Mouse (Mus musculus): ENCODE results near the gene Pin1rt1. TPM values are rescaled to one million over a fixed set of nuclear protein-coding genes. Genes with fewer than 3 reads are reported as not detected.

Pin1rt1 gene
- polyA plus RNA-seq, 1 experiment from 2014 or later, result not detected

GRCm38 (mm10) chr2:104687261-104687660 lies 28.9 kb downstream of the Pin1rt1 start:
- H3K4me1 ChIP-seq (replicated peaks), result peaks cover 7% of the 10 kb centered on the region; the same call in 1 of the 2 replicates
- H3K27me3 ChIP-seq, result no peaks in the 10 kb centered on the region
- H3K4me3 ChIP-seq, result no peak overlapping the region
- H3K9ac ChIP-seq, result no peak overlapping the region
- 64% methylated on average over 3 of the region's 3 CpGs for WGBS
- no peak for ATAC-seq (replicated peaks; ENCODE audit: insufficient number of reproducible peaks, insufficient read depth, low FRiP score, low read depth)
- no peaks in the 10 kb centered on the region for H3K9me3 ChIP-seq (replicated peaks)
- H3K27ac ChIP-seq, result no peak overlapping the region
- no peaks in the 10 kb centered on the region for H3K36me3 ChIP-seq
- no peak overlapping the region for H3K4me2 ChIP-seq

DNA sequence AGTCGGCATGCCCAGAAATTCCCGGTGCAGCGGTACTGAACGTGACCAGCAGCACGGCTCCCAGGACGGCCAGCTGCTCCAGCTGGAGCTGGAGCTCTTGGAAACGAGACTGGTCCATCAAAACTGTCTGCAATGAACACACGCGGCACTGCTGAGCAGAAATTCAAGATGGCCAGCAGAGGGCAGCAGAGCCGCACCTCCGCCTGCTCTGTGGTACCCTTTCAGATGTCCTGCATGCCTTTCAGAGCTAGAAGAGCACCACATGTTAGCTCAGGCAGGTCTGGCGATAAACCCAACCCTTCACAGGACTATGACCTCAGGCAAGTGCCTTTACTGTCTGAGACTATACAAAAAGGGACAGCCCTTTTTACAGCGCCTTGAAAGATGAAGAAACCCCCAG lies 30.8 kb downstream of the Pin1rt1 start:
- Histone ChIP-seq H3K4me1 (replicated peaks) (peaks cover 3% of the 10 kb centered on the region; the same call in 1 of the 2 replicates), H3K4me2 (peak overlapping the region; percentile 23; the same call in 1 of the 2 replicates), H3K9me3 (replicated peaks) (no peaks in the 10 kb centered on the region), H3K4me3 (no peak overlapping the region), H3K36me3 (no peaks in the 10 kb centered on the region), H3K9ac (no peak overlapping the region), H3K27me3 (no peaks in the 10 kb centered on the region), H3K27ac (no peak overlapping the region)
- 7% methylated on average over 13 of the region's 13 CpGs for WGBS
- ATAC-seq (replicated peaks; ENCODE audit: insufficient number of reproducible peaks, insufficient read depth, low FRiP score, low read depth), result peak; percentile 78

- no peak overlapping the region for H3K4me2 ChIP-seq
- peaks cover 3% of the 10 kb centered on the region; the same call in 1 of the 2 replicates for H3K4me1 ChIP-seq (replicated peaks)
- WGBS, result 85% methylated on average over 4 of the region's 4 CpGs
These were observed 31.4 kb downstream of the Pin1rt1 start for GRCm38 (mm10) chr2:104684771-104685170.

GRCm38 (mm10) chr2:104677326-104677725 lies 38.9 kb downstream of the Pin1rt1 start:
- Histone ChIP-seq H3K27me3 (no peaks in the 10 kb centered on the region), H3K4me1 (replicated peaks) (no peaks in the 10 kb centered on the region), H3K27ac (no peak overlapping the region), H3K4me3 (no peak overlapping the region), H3K4me2 (no peak overlapping the region), H3K9me3 (replicated peaks) (no peaks in the 10 kb centered on the region), H3K36me3 (no peaks in the 10 kb centered on the region), H3K9ac (no peak overlapping the region)
- WGBS, result 82% methylated on average over 3 of the region's 3 CpGs
- no peak for ATAC-seq (replicated peaks; ENCODE audit: insufficient number of reproducible peaks, insufficient read depth, low FRiP score, low read depth)

More at GRCm38 (mm10) chr2:104684771-104685170, 31.4 kb downstream of the Pin1rt1 start:
- ATAC-seq (replicated peaks; ENCODE audit: insufficient number of reproducible peaks, insufficient read depth, low FRiP score, low read depth), result no peak
- H3K27me3 ChIP-seq, result no peaks in the 10 kb centered on the region
- no peak overlapping the region for H3K4me3 ChIP-seq
- H3K9ac ChIP-seq, result no peak overlapping the region
- H3K27ac ChIP-seq, result no peak overlapping the region
- no peaks in the 10 kb centered on the region for H3K36me3 ChIP-seq
- no peaks in the 10 kb centered on the region for H3K9me3 ChIP-seq (replicated peaks)

- H3K9me3 ChIP-seq (replicated peaks), result no peaks in the 10 kb centered on the region
- no peak overlapping the region for H3K4me2 ChIP-seq
- no peak overlapping the region for H3K4me3 ChIP-seq
- ATAC-seq (replicated peaks; ENCODE audit: insufficient number of reproducible peaks, insufficient read depth, low FRiP score, low read depth), result no peak
- H3K9ac ChIP-seq, result no peak overlapping the region
- no peak overlapping the region for H3K27ac ChIP-seq
- no peaks in the 10 kb centered on the region for H3K27me3 ChIP-seq
- H3K4me1 ChIP-seq (replicated peaks), result no peaks in the 10 kb centered on the region
- H3K36me3 ChIP-seq, result 0 out of 2 replicates have a peak, but pooled peaks cover 4% of the 10 kb centered on the region
These were observed 44.5 kb downstream of the Pin1rt1 start for GRCm38 (mm10) chr2:104671724-104672123.

DNA sequence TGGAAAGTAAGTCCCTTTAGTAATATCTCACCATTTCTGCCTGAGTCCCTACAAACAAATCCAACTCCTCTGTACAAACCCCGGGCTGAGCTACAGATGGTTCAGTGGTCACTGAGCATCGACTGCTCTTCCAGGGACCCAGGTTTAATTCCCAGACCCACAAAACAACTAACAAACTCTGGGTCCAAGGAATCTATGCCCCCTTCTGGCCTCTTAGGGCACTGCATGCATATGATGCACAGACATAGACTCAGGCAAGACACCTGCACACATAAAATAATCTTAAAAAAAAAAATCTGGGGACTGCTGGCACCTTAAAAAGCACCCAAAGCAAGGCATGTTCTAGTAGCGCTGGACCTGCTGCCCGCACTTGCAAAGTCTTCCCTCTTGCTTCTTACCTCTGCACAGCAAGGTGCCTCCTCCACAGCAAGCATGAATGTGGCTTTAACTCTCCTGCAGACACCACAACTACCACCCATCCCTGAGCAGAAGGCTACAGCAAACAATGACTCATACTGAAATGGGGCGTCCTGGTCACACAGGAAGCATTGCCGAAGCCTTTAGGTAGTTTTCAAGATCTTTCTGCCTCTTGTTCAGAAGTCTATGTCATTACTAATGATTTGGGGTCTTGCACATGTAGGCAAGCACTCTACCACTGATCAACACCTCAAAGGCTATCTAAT lies 46.9 kb downstream of the Pin1rt1 start:
- no peak overlapping the region for H3K4me3 ChIP-seq
- no peaks in the 10 kb centered on the region for H3K4me1 ChIP-seq (replicated peaks)
- peaks cover 25% of the 10 kb centered on the region for H3K36me3 ChIP-seq
- H3K9ac ChIP-seq, result no peak overlapping the region
- ATAC-seq (replicated peaks; ENCODE audit: insufficient number of reproducible peaks, insufficient read depth, low FRiP score, low read depth), result no peak
- no peak overlapping the region for H3K27ac ChIP-seq
- 82% methylated on average over 6 of the region's 6 CpGs for WGBS
- H3K27me3 ChIP-seq, result no peaks in the 10 kb centered on the region
- no peak overlapping the region for H3K4me2 ChIP-seq
- no peaks in the 10 kb centered on the region for H3K9me3 ChIP-seq (replicated peaks)

Other genes starting within 250 kb of the Pin1rt1 start
- gene Hipk3, start 221.9 kb downstream of the Pin1rt1 start, polyA plus RNA-seq (2015; fragmentation: Nextera tagmentation; extraction: Ambion mirVana), result 34.5 and 36.9 TPM in 2 replicates
- 49.1 and 51.7 TPM in 2 replicates for gene Cstf3, start 125.9 kb downstream of the Pin1rt1 start, polyA plus RNA-seq (2015; fragmentation: Nextera tagmentation; extraction: Ambion mirVana)
- gene Tcp11l1, start 4.2 kb downstream of the Pin1rt1 start, polyA plus RNA-seq (2015; fragmentation: Nextera tagmentation; extraction: Ambion mirVana), result 27.9 and 28.2 TPM in 2 replicates
- gene Depdc7, start 26.5 kb upstream of the Pin1rt1 start, polyA plus RNA-seq (2015; fragmentation: Nextera tagmentation; extraction: Ambion mirVana), result 4.7 and 4.8 TPM in 2 replicates
- 5.8 and 6.5 TPM in 2 replicates for gene Qser1, start 100.4 kb upstream of the Pin1rt1 start, polyA plus RNA-seq (2015; fragmentation: Nextera tagmentation; extraction: Ambion mirVana)
- gene Prrg4, start 133.5 kb upstream of the Pin1rt1 start, polyA plus RNA-seq (2015; fragmentation: Nextera tagmentation; extraction: Ambion mirVana), result 0.94 and 2.3 TPM in 2 replicates
- 5.1 and 9.0 TPM in 2 replicates for gene Ccdc73, start 151.4 kb upstream of the Pin1rt1 start, polyA plus RNA-seq (2015; fragmentation: Nextera tagmentation; extraction: Ambion mirVana)